7 mouse cellular contexts compared by ENCODE assay signal in genomic region chr4:120589815-120590422, GRCm38 (mm10). TPM values are rescaled to one million over a fixed set of nuclear protein-coding genes. Genes with fewer than 3 reads are reported as not detected.
A peak's percentile ranks its signal among the peaks of the same experiment; 100 is the strongest.
DNase-seq lines count a peak whose midpoint lies in the region; ATAC-seq lines count a peak whose summit lies in the region.

No protein-coding gene starts in this region.

- H3K27ac ChIP-seq in forebrain, embryonic 15.5 days (replicated peaks) = no peak overlapping the region
- H3K27ac ChIP-seq in hindbrain, embryonic 14.5 days = no peak overlapping the region

- peak; percentile 65 for DNase-seq in MN1 (ENCODE audit: low spot score)
- peak; percentile 85 for DNase-seq in hindbrain, embryonic 14.5 days (ENCODE audit: low spot score)
- DNase-seq in left cerebral cortex, adult 11 months (ENCODE audit: low spot score) = peak; percentile 47
- peak; percentile 82 for DNase-seq in lung, postnatal 36 days
- peak; percentile 75 to 76 for DNase-seq in right cerebral cortex, postnatal 10 days (ENCODE audit: low spot score in 2 of 2)

- H3K36me3 ChIP-seq in forebrain, embryonic 15.5 days = no peaks in the 10 kb centered on the region
- no peaks in the 10 kb centered on the region for H3K36me3 ChIP-seq in hindbrain, embryonic 14.5 days (replicated peaks; ENCODE audit: control insufficient read depth, insufficient read depth)

- H3K4me1 ChIP-seq in forebrain, embryonic 15.5 days = no peaks in the 10 kb centered on the region
- H3K4me1 ChIP-seq in hindbrain, embryonic 14.5 days (replicated peaks; ENCODE audit: control insufficient read depth, insufficient read depth, low read length) = no peaks in the 10 kb centered on the region

- H3K4me3 ChIP-seq in forebrain, embryonic 15.5 days = no peak overlapping the region
- no peak overlapping the region for H3K4me3 ChIP-seq in hindbrain, embryonic 14.5 days (replicated peaks; ENCODE audit: low read length)

- H3K27me3 ChIP-seq in forebrain, embryonic 15.5 days = 0 out of 2 replicates have a peak, but pooled peaks cover 7% of the 10 kb centered on the region
- no peaks in the 10 kb centered on the region; the same call in 1 of the 2 replicates for H3K27me3 ChIP-seq in hindbrain, embryonic 14.5 days (ENCODE audit: control insufficient read depth, insufficient read depth, low read length)

- H3K9ac ChIP-seq in forebrain, embryonic 15.5 days (replicated peaks) = no peak overlapping the region
- no peak overlapping the region for H3K9ac ChIP-seq in hindbrain, embryonic 14.5 days

- WGBS in forebrain, embryonic 15.5 days = 31% methylated on average over 5 of the region's 5 CpGs
- 25% methylated on average over 5 of the region's 5 CpGs for WGBS in hindbrain, embryonic 14.5 days

- peak; percentile 90 for ATAC-seq in cerebellum, adult (ENCODE audit: insufficient number of reproducible peaks, low FRiP score, low TSS enrichment)
- ATAC-seq in forebrain, embryonic 15.5 days (replicated peaks) = peak; percentile 91
- ATAC-seq in hindbrain, embryonic 14.5 days (ENCODE audit: low FRiP score) = peak; percentile 94

- H3K9me3 ChIP-seq in forebrain, embryonic 15.5 days = no peaks in the 10 kb centered on the region
- no peaks in the 10 kb centered on the region for H3K9me3 ChIP-seq in hindbrain, embryonic 14.5 days (ENCODE audit: control insufficient read depth, low read length)

- no peak overlapping the region for H3K4me2 ChIP-seq in forebrain, embryonic 15.5 days (replicated peaks)
- H3K4me2 ChIP-seq in hindbrain, embryonic 14.5 days (replicated peaks) = no peak overlapping the region

RNA-seq across cellular contexts. Expression of gene Gm8439, which starts 1.4 kb away (rescaled TPM):
- polyA plus RNA-seq in forebrain, embryonic 15.5 days (2015; fragmentation: Nextera tagmentation; extraction: Ambion mirVana) = not detected in 2 replicates
- polyA plus RNA-seq in hindbrain, embryonic 14.5 days (2014; fragmentation: Nextera tagmentation; extraction: Ambion mirVana) = not detected in 2 replicates

RNA-seq across cellular contexts. Expression of gene Ctps, which starts 19.8 kb away (rescaled TPM):
- 96.1 and 97.7 TPM in 2 replicates for polyA plus RNA-seq in forebrain, embryonic 15.5 days (2015; fragmentation: Nextera tagmentation; extraction: Ambion mirVana)
- polyA plus RNA-seq in hindbrain, embryonic 14.5 days (2014; fragmentation: Nextera tagmentation; extraction: Ambion mirVana) = 87.0 and 103 TPM in 2 replicates

RNA-seq across cellular contexts. Expression of gene Slfnl1, which starts 57.9 kb away (rescaled TPM):
- polyA plus RNA-seq in forebrain, embryonic 15.5 days (2015; fragmentation: Nextera tagmentation; extraction: Ambion mirVana) = not detected in 2 replicates
- not detected in 2 replicates for polyA plus RNA-seq in hindbrain, embryonic 14.5 days (2014; fragmentation: Nextera tagmentation; extraction: Ambion mirVana)
